Comparison of ENCODE assay signal across 13 mouse cellular contexts in the genomic region with DNA sequence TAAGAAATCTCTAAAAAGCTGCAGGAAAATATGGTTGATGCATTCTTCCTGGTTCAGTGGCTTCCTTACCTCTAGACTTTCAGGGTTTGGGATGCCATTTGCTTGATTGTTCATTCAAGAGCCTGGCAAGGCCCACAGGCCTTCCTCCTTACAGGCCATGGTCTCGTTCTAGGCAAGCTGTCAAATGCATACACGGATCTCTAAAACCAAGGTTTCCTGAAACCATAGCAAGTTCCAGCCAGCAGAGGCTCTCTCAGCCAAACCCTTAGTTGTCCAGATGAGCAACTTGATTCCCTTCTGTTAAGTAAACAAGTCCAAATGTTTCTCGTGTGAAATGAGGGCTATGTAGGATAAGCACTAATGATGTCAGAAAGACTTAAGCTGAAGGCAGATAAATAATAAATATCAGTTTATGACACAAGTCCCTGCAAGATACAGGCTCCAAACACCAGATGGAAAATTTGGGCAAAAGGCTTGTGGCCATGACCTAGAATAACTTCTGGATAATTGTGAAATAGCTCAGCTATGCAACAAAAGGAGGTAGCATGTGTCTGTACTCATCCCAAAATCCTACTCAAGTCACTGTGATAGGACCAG. TPM values are rescaled to one million over a fixed set of nuclear protein-coding genes. Genes with fewer than 3 reads are reported as not detected.
DNase-seq lines count a peak whose midpoint lies in the region; ATAC-seq and TF ChIP-seq lines count a peak whose summit lies in the region.
"Had no signal": no experiment of that assay in that cellular context is flagged by ENCODE, and none has a peak within 500 bp of the region (broad histone marks: within the 10 kb centered on the region; RNA-seq: fewer than 3 reads in every experiment).

No protein-coding gene starts in this region.

- intact Hi-C loops in heart, adult 2 months (cut with DNase I) = no loop called here

- H3K4me1 ChIP-seq in heart, adult 2 months (ENCODE audit: control insufficient read depth, insufficient read depth, low read length) = no peaks in the 10 kb centered on the region
- H3K4me1 ChIP-seq in heart, embryonic 10.5 days = no peaks in the 10 kb centered on the region
- H3K4me1 ChIP-seq in stomach, postnatal 0 days (replicated peaks; ENCODE audit: control insufficient read depth, insufficient read depth) = no peaks in the 10 kb centered on the region

- H3K79me2 ChIP-seq in heart, adult 2 months (replicated peaks; ENCODE audit: control insufficient read depth, insufficient read depth, low read length) = no peaks in the 10 kb centered on the region

- no peak overlapping the region for H3K4me3 ChIP-seq in heart, adult 2 months
- no peak overlapping the region for H3K4me3 ChIP-seq in heart, embryonic 10.5 days
- H3K4me3 ChIP-seq in stomach, postnatal 0 days (ENCODE audit: low read depth, low read length) = no peak overlapping the region

- peak; percentile 45 for TF ChIP-seq CTCF in heart, adult 2 months (IDR thresholded peaks at IDR 0.05)
- TF ChIP-seq CTCF in stomach, postnatal 0 days (IDR thresholded peaks at IDR 0.05; ENCODE audit: low read depth) = peak; percentile 26; the same call in 1 of the 2 replicates

- TF ChIP-seq EP300 in heart, adult 2 months (IDR thresholded peaks at IDR 0.05; ENCODE audit: insufficient read depth, low read depth, low read length) = no peak
- no peak for TF ChIP-seq EP300 in stomach, postnatal 0 days (optimal IDR thresholded peaks at IDR 0.05)

- H3K27me3 ChIP-seq in heart, adult 2 months (ENCODE audit: control insufficient read depth, insufficient read depth, low read length) = no peaks in the 10 kb centered on the region
- H3K27me3 ChIP-seq in heart, embryonic 10.5 days (ENCODE audit: insufficient read depth, poor library complexity, severe bottlenecking) = no peaks in the 10 kb centered on the region
- no peaks in the 10 kb centered on the region for H3K27me3 ChIP-seq in stomach, postnatal 0 days (ENCODE audit: control insufficient read depth, insufficient read depth, low read length)
- H3K27me3 ChIP-seq: CH12.LX had no signal

- peak overlapping the region; percentile 1 for H3K27ac ChIP-seq in heart, adult 2 months
- H3K27ac ChIP-seq in heart, embryonic 10.5 days = no peak overlapping the region
- no peak overlapping the region for H3K27ac ChIP-seq in stomach, postnatal 0 days (replicated peaks)
- H3K27ac ChIP-seq: hindbrain, embryonic 14.5 days had no signal

- H3K9ac ChIP-seq in heart, adult 2 months (ENCODE audit: low read depth, low read length) = no peak overlapping the region
- H3K9ac ChIP-seq in stomach, postnatal 0 days (ENCODE audit: low read length) = no peak overlapping the region
- H3K9ac ChIP-seq: hindbrain, embryonic 14.5 days had no signal

- WGBS in heart, adult 2 months = 39% methylated on average over 3 of the region's 3 CpGs
- 54% methylated on average over 3 of the region's 3 CpGs for WGBS in heart, embryonic 10.5 days
- WGBS in stomach, postnatal 0 days = 23% methylated on average over 3 of the region's 3 CpGs

- peak; percentile 45 for ATAC-seq in erythroid progenitor cell, adult 5-6 weeks (replicated peaks; ENCODE audit: low FRiP score, poor library complexity, severe bottlenecking)
- ATAC-seq in stomach, postnatal 0 days (ENCODE audit: low FRiP score, low TSS enrichment) = no peak

- no peak overlapping the region for H3K4me2 ChIP-seq in stomach, postnatal 0 days (replicated peaks; ENCODE audit: low read depth)
- H3K4me2 ChIP-seq: hindbrain, embryonic 14.5 days had no signal

- no peaks in the 10 kb centered on the region for H3K36me3 ChIP-seq in heart, adult 2 months (ENCODE audit: control insufficient read depth, insufficient read depth, low read length)
- no peaks in the 10 kb centered on the region for H3K36me3 ChIP-seq in heart, embryonic 10.5 days
- H3K36me3 ChIP-seq in stomach, postnatal 0 days (ENCODE audit: control insufficient read depth, insufficient read depth, low read length) = no peaks in the 10 kb centered on the region

- no peaks in the 10 kb centered on the region for H3K9me3 ChIP-seq in heart, embryonic 10.5 days
- H3K9me3 ChIP-seq in stomach, postnatal 0 days (ENCODE audit: control insufficient read depth, low read length) = no peaks in the 10 kb centered on the region

- DNase-seq in heart, adult 2 months = peak in 1 of 2 experiments; percentile 15
- no peak for DNase-seq in heart, embryonic 10.5 days (ENCODE audit: low spot score)
- peak; percentile 26 for DNase-seq in spleen, adult 12 weeks (ENCODE audit: low spot score)
- no peak for DNase-seq in spleen, postnatal 14 days (ENCODE audit: low spot score in 2 of 2)
- DNase-seq in stomach, postnatal 0 days (ENCODE audit: low spot score) = no peak
- no peak for DNase-seq in cerebellum, adult 9-11 months
- DNase-seq: embryo, embryonic 11 days; gastrocnemius, postnatal 25 days; kidney, postnatal 36 days; thymus, adult 2 months had no signal

- no peak for TF ChIP-seq POLR2A in heart, adult 2 months (IDR thresholded peaks at IDR 0.05; ENCODE audit: insufficient read depth, low read depth, low read length)

RNA-seq across cellular contexts. Expression of gene Gda, which starts 34.0 kb away (rescaled TPM):
- 10 to 100 TPM; 17.5 to 38.7 TPM for total RNA-seq in heart, adult 2 months (2021)
- polyA plus RNA-seq in heart, adult 2 months (2012; rRNA removed) = 4.3 and 5.0 TPM in 2 replicates
- 0.16 TPM in 1 of 2 replicates, not detected in the other for polyA plus RNA-seq in heart, embryonic 10.5 days (2016; fragmentation: Nextera tagmentation; extraction: Ambion mirVana)
- 60.9 and 78.0 TPM in 2 replicates for total RNA-seq in erythroid progenitor cell, adult 5-6 weeks (2015; ENCODE audit: low replicate concordance)
- 103 and 106 TPM in 2 replicates for total RNA-seq in erythroid progenitor cell, adult 5-6 weeks (2017; ENCODE audit: low replicate concordance)
- polyA plus RNA-seq in stomach, postnatal 0 days (2015; fragmentation: Nextera tagmentation; extraction: Ambion mirVana) = 0.21 and 0.22 TPM in 2 replicates
- total RNA-seq: CH12.LX had no signal
